Mouse (Mus musculus) sigmoid colon, adult 10 weeks (tissue): ENCODE results near the gene H2al1h. TPM values are rescaled to one million over a fixed set of nuclear protein-coding genes. Genes with fewer than 3 reads are reported as not detected.

Source experiments
- polyA plus RNA-seq: library from polyadenylated mRNA; stranded (reverse); fragments of 350-450 nt; fragmentation: Illumina TruSeq; extraction: RNeasy Lipid Tissue Mini Kit (QIAGEN cat#74804); gene quantifications from one replicate; pipeline ENCODE4 v1.2.3, GENCODE M21; 2014; ENCODE audit warnings: low read depth, low replicate concordance

Gene H2al1h
- not detected for polyA plus RNA-seq

DNA sequence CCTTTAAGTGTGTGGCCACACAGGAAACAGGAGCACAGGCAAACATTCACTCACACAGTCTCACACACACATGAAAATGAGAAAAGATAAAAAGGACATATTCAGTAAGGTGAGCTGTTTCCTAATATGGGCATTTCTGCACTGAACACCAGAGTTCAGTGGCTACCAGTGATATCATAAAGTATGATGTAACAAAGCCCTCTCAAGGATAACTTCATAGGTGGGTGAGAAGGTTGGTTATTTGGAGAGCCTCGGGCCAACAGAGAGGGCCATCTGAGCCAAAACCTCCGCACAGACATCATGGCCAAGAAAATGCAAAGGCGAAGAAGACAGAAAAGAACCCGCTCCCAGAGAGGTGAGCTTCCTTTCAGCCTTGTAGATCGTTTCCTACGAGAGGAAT is at the start of gene H2al1h:
TSS of gene H2al1h (plus strand) at position 301 of the 400 bp plus-strand sequence.

DNA sequence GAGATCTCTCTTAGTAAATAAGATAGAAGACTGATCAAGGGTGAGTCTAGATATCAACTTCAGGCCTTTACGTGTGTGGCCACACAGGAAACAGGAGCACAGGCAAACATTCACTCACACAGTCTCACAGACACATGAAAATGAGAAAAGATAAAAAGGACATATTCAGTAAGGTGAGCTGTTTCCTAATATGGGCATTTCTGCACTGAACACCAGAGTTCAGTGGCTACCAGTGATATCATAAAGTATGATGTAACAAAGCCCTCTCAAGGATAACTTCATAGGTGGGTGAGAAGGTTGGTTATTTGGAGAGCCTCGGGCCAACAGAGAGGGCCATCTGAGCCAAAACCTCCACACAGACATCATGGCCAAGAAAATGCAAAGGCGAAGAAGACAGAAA is 22.3 kb upstream of the H2al1h start, which contains the start of gene H2al1a:
TSS of gene H2al1a (plus strand) at position 301 of the 400 bp plus-strand sequence.

GRCm38 (mm10) chrX:11302132-11302531 is 19.2 kb upstream of the H2al1h start, which contains the start of gene H2al1b:
TSS of gene H2al1b (plus strand) at chrX:11302432.

DNA sequence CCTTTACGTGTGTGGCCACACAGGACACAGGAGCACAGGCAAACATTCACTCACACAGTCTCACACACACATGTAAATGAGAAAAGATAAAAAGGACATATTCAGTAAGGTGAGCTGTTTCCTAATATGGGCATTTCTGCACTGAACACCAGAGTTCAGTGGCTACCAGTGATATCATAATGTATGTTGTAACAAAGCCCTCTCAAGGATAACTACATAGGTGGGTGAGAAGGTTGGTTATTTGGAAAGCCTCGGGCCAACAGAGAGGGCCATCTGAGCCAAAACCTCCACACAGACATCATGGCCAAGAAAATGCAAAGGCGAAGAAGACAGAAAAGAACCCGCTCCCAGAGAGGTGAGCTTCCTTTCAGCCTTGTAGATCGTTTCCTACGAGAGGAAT is 15.9 kb upstream of the H2al1h start, which contains the start of gene H2al1c:
TSS of gene H2al1c (plus strand) at position 301 of the 400 bp plus-strand sequence.

DNA sequence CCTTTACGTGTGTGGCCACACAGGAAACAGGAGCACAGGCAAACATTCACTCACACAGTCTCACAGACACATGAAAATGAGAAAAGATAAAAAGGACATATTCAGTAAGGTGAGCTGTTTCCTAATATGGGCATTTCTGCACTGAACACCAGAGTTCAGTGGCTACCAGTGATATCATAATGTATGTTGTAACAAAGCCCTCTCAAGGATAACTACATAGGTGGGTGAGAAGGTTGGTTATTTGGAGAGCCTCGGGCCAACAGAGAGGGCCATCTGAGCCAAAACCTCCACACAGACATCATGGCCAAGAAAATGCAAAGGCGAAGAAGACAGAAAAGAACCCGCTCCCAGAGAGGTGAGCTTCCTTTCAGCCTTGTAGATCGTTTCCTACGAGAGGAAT is 12.8 kb upstream of the H2al1h start, which contains the start of gene H2al1d:
TSS of gene H2al1d (plus strand) at position 301 of the 400 bp plus-strand sequence.

GRCm38 (mm10) chrX:11311634-11312033 is 9.7 kb upstream of the H2al1h start, which contains the start of gene H2al1e:
TSS of gene H2al1e (plus strand) at chrX:11311934.

GRCm38 (mm10) chrX:11314858-11315257 is 6.4 kb upstream of the H2al1h start, which contains the start of gene H2al1f:
TSS of gene H2al1f (plus strand) at chrX:11315158.

DNA sequence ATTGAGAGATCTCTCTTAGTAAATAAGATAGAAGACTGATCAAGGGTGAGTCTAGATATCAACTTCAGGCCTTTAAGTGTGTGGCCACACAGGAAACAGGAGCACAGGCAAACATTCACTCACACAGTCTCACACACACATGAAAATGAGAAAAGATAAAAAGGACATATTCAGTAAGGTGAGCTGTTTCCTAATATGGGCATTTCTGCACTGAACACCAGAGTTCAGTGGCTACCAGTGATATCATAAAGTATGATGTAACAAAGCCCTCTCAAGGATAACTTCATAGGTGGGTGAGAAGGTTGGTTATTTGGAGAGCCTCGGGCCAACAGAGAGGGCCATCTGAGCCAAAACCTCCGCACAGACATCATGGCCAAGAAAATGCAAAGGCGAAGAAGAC is 3.3 kb upstream of the H2al1h start, which contains the start of gene H2al1g:
TSS of gene H2al1g (plus strand) at position 301 of the 400 bp plus-strand sequence.

GRCm38 (mm10) chrX:11324359-11324758 is 3.1 kb downstream of the H2al1h start, which contains the start of gene H2al1i:
TSS of gene H2al1i (plus strand) at chrX:11324659.

DNA sequence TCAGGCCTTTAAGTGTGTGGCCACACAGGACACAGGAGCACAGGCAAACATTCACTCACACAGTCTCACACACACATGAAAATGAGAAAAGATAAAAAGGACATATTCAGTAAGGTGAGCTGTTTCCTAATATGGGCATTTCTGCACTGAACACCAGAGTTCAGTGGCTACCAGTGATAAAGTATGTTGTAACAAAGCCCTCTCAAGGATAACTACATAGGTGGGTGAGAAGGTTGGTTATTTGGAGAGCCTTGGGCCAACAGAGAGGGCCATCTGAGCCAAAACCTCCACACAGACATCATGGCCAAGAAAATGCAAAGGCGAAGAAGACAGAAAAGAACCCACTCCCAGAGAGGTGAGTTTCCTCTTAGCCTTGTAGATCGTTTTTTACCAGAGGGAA is 6.2 kb downstream of the H2al1h start, which contains the start of gene H2al1j:
TSS of gene H2al1j (plus strand) at position 301 of the 400 bp plus-strand sequence.

Other genes with a start within 250 kb of the H2al1h start
- not detected for gene H2al1a, start 22.2 kb upstream of the H2al1h start, polyA plus RNA-seq
- not detected for gene H2al1b, start 19.1 kb upstream of the H2al1h start, polyA plus RNA-seq
- not detected for gene H2al1c, start 15.8 kb upstream of the H2al1h start, polyA plus RNA-seq
- not detected for gene H2al1d, start 12.7 kb upstream of the H2al1h start, polyA plus RNA-seq
- gene H2al1e, start 9.6 kb upstream of the H2al1h start, polyA plus RNA-seq: not detected
- gene H2al1f, start 6.3 kb upstream of the H2al1h start, polyA plus RNA-seq: not detected
- not detected for gene H2al1g, start 3.2 kb upstream of the H2al1h start, polyA plus RNA-seq
- not detected for gene H2al1i, start 3.2 kb downstream of the H2al1h start, polyA plus RNA-seq
- not detected for gene H2al1j, start 6.3 kb downstream of the H2al1h start, polyA plus RNA-seq